Mouse (Mus musculus) kidney, adult 2 months (tissue): ENCODE results near the gene Elf4.

ENCODE experiments used
- CTCF ChIP-seq: fragments of 200-500 bp; conservative IDR thresholded peaks from 2 replicates; pipeline ENCODE4 v1.5.1; 2011; ENCODE audit warnings: low read depth, mild to moderate bottlenecking, control low read depth, low read length, moderate library complexity, mixed read lengths; ENCODE audit not compliant: insufficient read depth, insufficient read length
- POLR2A ChIP-seq: fragments of 200-500 bp; IDR thresholded peaks from one replicate; pipeline ENCODE4 v1.6.1; 2011; ENCODE audit warnings: low read depth, low read length, control low read depth

DNA sequence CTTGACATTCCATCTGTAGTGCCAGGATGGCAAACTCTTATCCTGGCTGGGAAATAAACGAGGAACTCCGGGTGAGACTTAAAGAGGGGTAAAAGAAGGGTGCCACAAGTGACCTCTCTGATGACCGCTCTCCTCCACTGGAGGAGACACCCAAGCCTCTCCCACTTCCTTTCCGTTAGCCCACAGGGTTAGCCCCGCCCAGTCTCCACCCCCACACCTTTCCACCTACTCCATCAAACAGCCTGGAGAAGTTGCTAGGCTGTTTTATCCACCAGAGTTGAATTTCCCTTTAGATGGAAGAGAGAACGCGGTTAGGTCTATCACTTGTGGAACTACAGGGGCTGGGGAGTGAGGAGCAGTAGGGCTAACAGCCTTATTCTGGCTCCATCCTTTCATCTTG lies 37.7 kb downstream of the Elf4 start:
- TF ChIP-seq CTCF (no peak), POLR2A (no peak)
